Mouse (Mus musculus) midbrain, embryonic 15.5 days (tissue): ENCODE results near the gene Abtb2. TPM values are rescaled to one million over a fixed set of nuclear protein-coding genes. Genes with fewer than 3 reads are reported as not detected.

ENCODE experiments used
- ATAC-seq: fragments of 200-750 bp; cut with Nextera tagmentation; replicated peaks from 2 replicates; pipeline ENCODE4 v1.8.0; 2017; ENCODE audit warnings: moderate TSS enrichment
- H3K27ac ChIP-seq: fragments of 300-500 bp; sonication (generic); 2 replicates; pipeline ENCODE4 v1.5.1; 2015; ENCODE audit warnings: mild to moderate bottlenecking, inconsistent platforms
- H3K27me3 ChIP-seq: fragments of 300-500 bp; sonication (generic); replicated peaks from 2 replicates; pipeline ENCODE4 v1.6.1; 2015; ENCODE audit warnings: inconsistent platforms
- H3K36me3 ChIP-seq: fragments of 300-500 bp; sonication (generic); replicated peaks from 2 replicates; pipeline ENCODE4 v1.6.1; 2015; ENCODE audit warnings: inconsistent platforms
- H3K4me1 ChIP-seq: fragments of 300-500 bp; sonication (generic); 2 replicates; pipeline ENCODE4 v1.6.1; 2015; ENCODE audit warnings: inconsistent platforms
- H3K4me2 ChIP-seq: fragments of 300-500 bp; sonication (generic); 2 replicates; pipeline ENCODE4 v1.6.1; 2015; ENCODE audit warnings: inconsistent platforms, mild to moderate bottlenecking, moderate library complexity
- H3K4me3 ChIP-seq: fragments of 300-500 bp; sonication (generic); 2 replicates; pipeline ENCODE4 v1.5.1; 2015; ENCODE audit warnings: mild to moderate bottlenecking, inconsistent platforms
- H3K9ac ChIP-seq: fragments of 300-500 bp; sonication (generic); 2 replicates; pipeline ENCODE4 v1.6.1; 2015; ENCODE audit warnings: mild to moderate bottlenecking, inconsistent platforms
- H3K9me3 ChIP-seq: fragments of 300-500 bp; sonication (generic); 2 replicates; pipeline ENCODE4 v1.6.1; 2016; ENCODE audit warnings: inconsistent platforms
- WGBS: fragments of 180-500 bp; shearing (Covaris S2); methylation state at CpG from one replicate; pipeline ENCODE4 v1.1.7; 2015; ENCODE audit warnings: mixed read lengths; 5-methylcytosine and 5-hydroxymethylcytosine counted together
- polyA plus RNA-seq: library from polyadenylated mRNA; unstranded; fragments of >200 nt; fragmentation: Nextera tagmentation; extraction: Ambion mirVana; gene quantifications from 2 replicates; pipeline ENCODE4 v1.2.1, GENCODE M21; 2015

Abtb2 gene
- polyA plus RNA-seq, 1 experiment from 2014 or later = 10.3 TPM

DNA sequence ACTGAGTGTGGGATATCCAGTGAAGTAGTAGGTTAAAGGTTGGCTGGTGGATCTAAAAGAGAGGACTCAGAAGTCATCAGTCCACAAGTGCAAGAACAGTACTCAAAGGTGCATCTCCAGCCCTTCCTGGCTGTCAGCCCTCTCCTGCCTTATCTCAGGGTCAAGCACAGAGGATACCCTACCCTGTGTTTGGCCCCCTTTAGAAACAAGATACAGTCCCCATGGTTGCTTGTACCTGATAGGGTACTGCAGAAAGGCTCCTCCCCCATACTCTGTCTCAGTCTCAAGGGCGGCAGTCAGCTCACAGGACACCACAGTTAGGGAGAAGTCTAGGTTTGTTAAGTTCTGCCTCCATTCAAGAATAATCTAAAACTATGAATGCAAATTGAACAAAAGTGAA is 37.8 kb downstream of the Abtb2 start:
- WGBS = 63% methylated on average over 1 of the region's 1 CpGs
- H3K4me1 ChIP-seq = peaks cover 18% of the 10 kb centered on the region
- H3K27ac ChIP-seq = no peak overlapping the region
- no peaks in the 10 kb centered on the region for H3K9me3 ChIP-seq
- no peaks in the 10 kb centered on the region for H3K27me3 ChIP-seq
- H3K4me3 ChIP-seq = no peak overlapping the region
- ATAC-seq = no peak
- no peak overlapping the region for H3K9ac ChIP-seq
- H3K36me3 ChIP-seq = no peaks in the 10 kb centered on the region
- no peak overlapping the region for H3K4me2 ChIP-seq

DNA sequence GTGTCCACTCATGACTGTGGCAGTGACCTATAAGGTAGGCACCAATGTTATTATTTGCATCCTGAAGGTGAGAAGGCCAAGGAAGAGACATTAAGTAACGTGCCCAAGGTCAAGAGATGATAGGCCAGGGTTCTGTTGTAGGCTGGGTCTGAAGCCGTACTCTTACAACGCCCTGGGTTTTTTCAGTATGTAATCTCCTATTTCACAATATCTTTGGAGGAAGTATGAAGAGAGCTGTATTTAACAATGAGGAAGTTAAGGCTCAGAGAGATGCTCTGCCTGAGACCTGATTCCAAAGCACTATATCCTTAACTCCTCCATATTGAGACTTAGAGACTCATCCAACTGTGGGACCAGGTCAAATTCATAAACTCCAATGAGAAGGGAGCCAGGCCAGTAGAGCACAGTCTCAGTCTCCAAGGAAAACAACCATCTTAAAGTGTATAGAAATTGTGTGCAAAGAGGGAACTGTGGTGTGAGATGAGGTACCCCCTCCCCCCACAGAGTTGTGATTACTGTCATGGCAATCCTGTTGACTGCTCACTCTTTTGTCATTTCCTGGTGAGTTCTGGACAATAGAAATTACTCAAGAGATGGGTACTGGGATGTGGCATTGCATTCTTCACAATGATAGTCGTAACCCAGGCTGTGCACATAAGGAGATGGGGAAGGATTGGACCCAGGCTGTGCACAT is 39.8 kb downstream of the Abtb2 start:
- no peak overlapping the region for H3K27ac ChIP-seq
- no peak overlapping the region for H3K4me2 ChIP-seq
- no peak for ATAC-seq
- peaks cover 6% of the 10 kb centered on the region for H3K4me1 ChIP-seq
- H3K4me3 ChIP-seq = no peak overlapping the region
- WGBS = 93% methylated on average over 4 of the region's 4 CpGs
- H3K9ac ChIP-seq = no peak overlapping the region
- H3K9me3 ChIP-seq = no peaks in the 10 kb centered on the region
- H3K36me3 ChIP-seq = no peaks in the 10 kb centered on the region
- H3K27me3 ChIP-seq = no peaks in the 10 kb centered on the region

DNA sequence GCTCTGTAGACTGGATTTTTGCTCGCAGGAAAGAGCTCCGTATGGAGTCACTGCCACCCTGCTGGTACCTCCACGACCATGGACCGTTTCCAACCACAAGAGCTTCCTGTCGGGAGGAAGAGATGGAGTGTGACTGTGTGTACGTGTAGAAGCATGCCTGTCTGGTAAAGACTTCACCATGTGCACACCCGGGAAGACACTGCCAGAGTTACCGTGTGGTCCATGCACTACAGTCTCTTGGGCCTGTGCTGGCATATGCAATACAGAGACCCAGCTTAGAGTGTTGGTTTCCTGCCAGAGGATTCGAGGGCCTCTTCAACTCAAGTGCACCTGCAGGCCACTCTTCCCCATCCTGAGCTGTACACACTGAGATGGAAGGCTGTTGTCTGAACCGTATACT is 41.8 kb downstream of the Abtb2 start:
- Histone ChIP-seq H3K27me3 (no peaks in the 10 kb centered on the region), H3K4me3 (no peak overlapping the region), H3K36me3 (no peaks in the 10 kb centered on the region), H3K9ac (no peak overlapping the region), H3K9me3 (no peaks in the 10 kb centered on the region), H3K27ac (no peak overlapping the region), H3K4me1 (peaks cover 3% of the 10 kb centered on the region), H3K4me2 (no peak overlapping the region)
- no peak for ATAC-seq
- 77% methylated on average over 10 of the region's 10 CpGs for WGBS

DNA sequence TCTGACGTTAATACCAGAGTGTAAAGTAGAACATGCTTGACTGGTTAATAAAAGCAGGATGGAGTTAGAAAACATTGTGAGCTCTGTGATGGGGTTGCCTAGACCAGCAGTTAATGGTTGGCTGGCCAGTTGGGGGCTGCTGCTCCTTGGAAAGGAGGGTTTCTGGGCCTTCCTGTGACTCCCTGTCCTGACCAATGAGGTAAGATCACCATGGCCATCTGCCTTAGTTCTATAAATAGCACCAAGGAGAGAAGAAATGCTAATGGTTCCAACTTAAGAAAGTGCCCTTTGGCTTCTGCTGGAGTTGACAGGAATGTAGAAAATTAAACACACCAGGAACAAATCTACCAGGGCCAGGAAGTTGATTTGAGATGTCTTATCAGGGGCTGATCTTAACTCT is 42.8 kb downstream of the Abtb2 start:
- H3K27ac ChIP-seq = no peak overlapping the region
- H3K9me3 ChIP-seq = no peaks in the 10 kb centered on the region
- no peaks in the 10 kb centered on the region for H3K27me3 ChIP-seq
- H3K4me1 ChIP-seq = peaks cover 3% of the 10 kb centered on the region
- no peak overlapping the region for H3K4me2 ChIP-seq
- H3K4me3 ChIP-seq = no peak overlapping the region
- ATAC-seq = no peak
- no peaks in the 10 kb centered on the region for H3K36me3 ChIP-seq
- no peak overlapping the region for H3K9ac ChIP-seq
- WGBS = 57% methylated on average over 1 of the region's 1 CpGs

DNA sequence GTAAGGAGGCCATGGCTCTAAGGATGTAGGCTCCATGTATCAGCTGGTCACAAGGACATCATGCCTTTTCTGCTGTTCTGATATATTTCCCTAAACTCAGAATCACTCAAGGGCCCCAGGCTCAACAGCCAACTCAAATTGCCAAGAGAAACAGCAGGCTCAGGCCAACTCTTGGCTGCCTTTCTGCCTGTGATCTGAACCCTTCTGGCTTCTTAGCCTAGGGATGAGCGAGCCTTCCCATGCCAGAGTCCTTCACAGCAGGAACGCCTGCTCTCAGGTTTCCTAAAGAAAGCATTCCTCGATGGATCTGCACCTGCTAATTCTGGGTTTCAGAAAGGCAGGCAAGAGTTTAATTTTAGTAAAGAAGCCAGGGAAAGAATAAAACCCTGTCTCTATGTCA is 43.4 kb downstream of the Abtb2 start:
- Histone ChIP-seq H3K4me1 (peaks cover 3% of the 10 kb centered on the region), H3K9me3 (no peaks in the 10 kb centered on the region), H3K9ac (no peak overlapping the region), H3K4me3 (no peak overlapping the region), H3K4me2 (no peak overlapping the region), H3K36me3 (no peaks in the 10 kb centered on the region), H3K27me3 (no peaks in the 10 kb centered on the region), H3K27ac (no peak overlapping the region)
- ATAC-seq = no peak
- WGBS = 41% methylated on average over 3 of the region's 3 CpGs

DNA sequence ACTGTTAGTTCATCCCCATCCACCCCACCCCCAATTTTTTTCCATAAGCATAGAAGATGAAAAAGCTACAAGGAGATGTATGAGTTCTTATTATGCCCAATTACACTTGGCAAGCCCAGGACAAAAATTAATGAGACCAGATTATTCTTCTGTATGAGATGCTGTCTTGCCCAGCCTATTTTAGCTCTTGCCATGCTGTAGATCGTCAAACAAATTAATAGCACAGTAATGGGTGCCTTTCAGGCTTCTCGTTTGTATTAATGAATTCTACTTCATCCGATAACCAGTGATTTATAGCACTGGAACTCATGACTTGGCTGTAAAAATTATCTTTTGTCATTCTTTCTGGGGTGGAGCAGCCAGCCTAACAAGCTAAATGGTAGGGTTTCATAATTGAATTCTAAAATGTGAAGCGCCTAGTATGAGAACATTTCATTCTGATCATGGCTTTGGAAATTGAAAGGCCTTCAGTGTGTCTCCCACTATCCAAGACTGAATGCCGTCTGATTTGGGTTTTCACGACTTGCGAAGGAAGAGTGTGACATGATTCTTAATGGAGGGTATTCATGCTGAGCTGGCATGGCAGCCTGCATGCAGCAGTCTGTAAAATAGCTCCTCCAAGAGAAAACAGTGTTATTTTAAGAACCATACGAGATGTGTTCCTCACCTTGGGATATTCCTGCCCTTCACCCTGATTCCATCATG is 44.9 kb downstream of the Abtb2 start:
- Histone ChIP-seq H3K27me3 (no peaks in the 10 kb centered on the region), H3K36me3 (no peaks in the 10 kb centered on the region), H3K27ac (0 out of 2 replicates have a peak overlapping the region, but pooled peaks have one; percentile 1), H3K9ac (no peak overlapping the region), H3K4me1 (peaks cover 3% of the 10 kb centered on the region), H3K9me3 (no peaks in the 10 kb centered on the region), H3K4me3 (no peak overlapping the region), H3K4me2 (no peak overlapping the region)
- 59% methylated on average over 8 of the region's 8 CpGs for WGBS
- no peak for ATAC-seq

DNA sequence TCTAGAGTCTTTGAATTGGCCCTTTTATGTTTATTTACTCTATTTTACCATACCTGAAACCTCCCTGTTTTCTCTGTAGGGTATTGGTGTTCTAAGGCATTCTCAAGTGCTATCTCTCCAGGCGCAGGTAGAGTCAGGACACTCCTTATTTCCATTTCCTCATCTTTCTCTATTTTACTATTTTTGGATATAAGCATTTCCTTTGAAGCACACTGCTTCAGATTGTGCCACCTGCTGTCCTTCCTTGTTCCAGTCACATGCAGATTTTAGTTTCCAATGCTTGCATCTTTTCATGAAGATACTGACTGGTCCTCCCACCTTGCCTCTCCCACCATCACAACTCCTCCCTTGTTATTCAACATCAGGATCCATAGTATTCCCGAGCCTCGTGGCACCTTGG is 47.8 kb downstream of the Abtb2 start:
- Histone ChIP-seq H3K9me3 (no peaks in the 10 kb centered on the region), H3K36me3 (no peaks in the 10 kb centered on the region), H3K9ac (no peak overlapping the region), H3K4me1 (peaks cover 7% of the 10 kb centered on the region), H3K4me3 (no peak overlapping the region), H3K27ac (no peak overlapping the region), H3K27me3 (no peaks in the 10 kb centered on the region), H3K4me2 (no peak overlapping the region)
- 77% methylated on average over 3 of the region's 3 CpGs for WGBS
- ATAC-seq = no peak

DNA sequence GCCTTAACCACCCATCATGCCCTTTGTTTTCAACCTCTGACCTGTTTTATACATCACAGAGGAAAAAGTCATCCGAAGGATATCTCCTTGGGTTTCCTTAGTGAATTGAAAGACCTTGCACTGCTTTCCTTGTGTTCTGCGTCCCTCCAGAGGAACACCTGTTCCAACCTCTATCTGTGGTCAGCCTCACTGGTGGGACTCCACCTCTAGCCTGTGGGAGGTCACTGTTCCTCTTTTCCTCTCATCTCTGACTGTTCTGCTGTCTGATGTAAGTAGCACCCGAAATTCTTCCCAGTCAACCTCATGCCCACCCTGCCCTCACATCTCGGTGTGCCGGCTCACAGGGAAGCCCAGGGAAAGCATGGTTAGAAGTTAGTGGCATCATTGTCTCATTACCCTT is 48.9 kb downstream of the Abtb2 start:
- no peak overlapping the region for H3K4me3 ChIP-seq
- H3K4me1 ChIP-seq = peaks cover 7% of the 10 kb centered on the region
- H3K4me2 ChIP-seq = no peak overlapping the region
- H3K27me3 ChIP-seq = no peaks in the 10 kb centered on the region
- H3K9ac ChIP-seq = no peak overlapping the region
- H3K27ac ChIP-seq = no peak overlapping the region
- no peak for ATAC-seq
- H3K36me3 ChIP-seq = no peaks in the 10 kb centered on the region
- H3K9me3 ChIP-seq = no peaks in the 10 kb centered on the region
- 94% methylated on average over 5 of the region's 5 CpGs for WGBS

DNA sequence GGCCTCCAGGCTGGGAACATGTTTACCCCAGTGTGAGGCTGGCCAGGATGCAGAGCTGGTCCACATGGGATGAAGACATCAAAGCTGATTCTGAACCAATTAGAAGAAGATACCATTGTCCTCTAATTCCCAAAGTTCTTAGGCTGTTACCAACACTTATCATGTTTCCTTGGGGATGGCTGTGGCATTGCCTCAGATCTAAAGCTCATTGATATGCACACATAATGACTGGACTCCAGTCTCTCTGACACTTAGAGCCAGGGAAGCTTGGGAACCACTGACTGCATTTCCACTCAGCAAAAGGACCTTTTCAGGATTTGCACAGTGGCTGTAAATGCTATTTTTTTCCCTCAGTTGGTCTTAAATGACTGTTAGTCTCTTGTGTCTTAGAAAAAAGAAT is 52.3 kb downstream of the Abtb2 start:
- Histone ChIP-seq H3K27me3 (no peaks in the 10 kb centered on the region), H3K4me3 (no peak overlapping the region), H3K27ac (no peak overlapping the region), H3K4me1 (0 out of 2 replicates have a peak, but pooled peaks cover 4% of the 10 kb centered on the region), H3K9ac (no peak overlapping the region), H3K4me2 (no peak overlapping the region), H3K9me3 (no peaks in the 10 kb centered on the region), H3K36me3 (no peaks in the 10 kb centered on the region)
- ATAC-seq = no peak

DNA sequence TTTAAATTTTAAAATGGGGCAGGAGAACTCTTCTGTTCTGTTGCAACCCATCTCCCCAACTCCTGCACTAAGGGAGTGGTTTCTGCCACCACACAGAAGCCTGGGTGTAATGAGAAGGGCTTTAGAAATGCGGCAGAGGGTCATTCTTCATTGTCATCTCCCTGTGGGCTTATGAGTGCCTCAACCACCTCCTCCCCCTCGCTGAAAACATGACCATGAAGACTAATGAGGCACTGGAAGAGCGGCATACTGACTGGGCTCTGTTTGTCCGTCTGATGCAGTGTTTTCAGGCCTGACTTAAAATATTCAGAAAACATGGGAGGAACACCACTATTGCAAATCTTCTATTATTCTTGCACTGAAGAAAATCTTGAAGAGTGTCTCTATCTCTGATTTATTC is 56.8 kb downstream of the Abtb2 start:
- Histone ChIP-seq H3K4me1 (peaks cover 22% of the 10 kb centered on the region), H3K36me3 (no peaks in the 10 kb centered on the region), H3K9ac (no peak overlapping the region), H3K4me3 (no peak overlapping the region), H3K4me2 (no peak overlapping the region), H3K27ac (no peak overlapping the region), H3K9me3 (no peaks in the 10 kb centered on the region), H3K27me3 (no peaks in the 10 kb centered on the region)
- 39% methylated on average over 4 of the region's 4 CpGs for WGBS
- no peak for ATAC-seq

DNA sequence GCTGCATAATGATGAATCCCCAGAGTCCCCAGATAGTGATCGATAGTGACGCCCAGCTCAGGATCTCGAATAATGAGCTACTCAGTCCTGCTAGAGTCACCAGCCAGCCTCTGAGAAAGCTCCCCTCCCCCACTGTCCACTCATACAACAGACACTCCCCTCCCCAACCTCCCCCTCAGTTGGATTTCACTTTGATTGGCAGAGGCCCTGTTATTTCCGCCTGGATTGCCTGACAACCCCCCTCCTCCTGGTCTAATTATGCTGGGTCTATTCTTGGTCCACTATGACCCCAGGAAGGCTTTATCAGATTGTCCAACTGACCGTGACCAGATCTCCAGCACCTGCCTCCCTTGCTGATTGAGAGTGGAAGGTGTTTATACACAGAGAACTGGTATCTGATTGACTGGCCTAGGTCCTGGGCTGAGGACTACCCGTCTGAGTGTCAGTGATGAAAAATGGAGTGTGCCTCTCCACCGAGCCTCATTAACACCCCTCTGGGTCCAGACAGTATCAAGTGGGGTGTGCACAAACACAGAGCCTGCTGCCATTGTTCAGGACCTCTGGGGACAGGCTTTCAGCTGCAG is 59.3 kb downstream of the Abtb2 start:
- WGBS = 7% methylated on average over 7 of the region's 7 CpGs
- peak overlapping the region; percentile 5; the same call in 1 of the 2 replicates for H3K4me2 ChIP-seq
- no peak overlapping the region for H3K4me3 ChIP-seq
- ATAC-seq = peak; percentile 86
- H3K9ac ChIP-seq = no peak overlapping the region
- H3K27ac ChIP-seq = peak overlapping the region; percentile 75
- H3K36me3 ChIP-seq = no peaks in the 10 kb centered on the region
- H3K27me3 ChIP-seq = no peaks in the 10 kb centered on the region
- H3K4me1 ChIP-seq = peaks cover 18% of the 10 kb centered on the region
- H3K9me3 ChIP-seq = no peaks in the 10 kb centered on the region

DNA sequence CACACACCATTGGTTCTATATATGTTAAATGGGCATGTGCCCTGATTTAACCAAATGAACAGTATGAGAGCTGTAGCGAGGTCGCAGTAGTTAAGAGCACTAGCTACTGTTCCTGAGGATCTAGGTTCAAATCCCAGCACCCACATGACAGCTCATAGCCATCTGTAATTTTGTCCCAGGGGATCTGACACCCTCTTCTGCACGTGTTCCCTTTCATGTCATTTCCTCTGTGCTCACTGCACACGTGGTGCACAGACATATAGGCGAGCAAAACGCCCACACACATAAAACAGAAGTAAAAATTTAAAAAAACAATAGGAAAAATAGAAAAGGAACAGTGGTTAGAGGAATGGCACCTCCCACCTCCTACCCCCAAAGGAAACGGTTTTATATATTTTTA is 61.0 kb downstream of the Abtb2 start:
- no peak overlapping the region for H3K27ac ChIP-seq
- H3K4me2 ChIP-seq = no peak overlapping the region
- no peak overlapping the region for H3K9ac ChIP-seq
- no peak overlapping the region for H3K4me3 ChIP-seq
- no peak for ATAC-seq
- peaks cover 26% of the 10 kb centered on the region for H3K4me1 ChIP-seq
- no peaks in the 10 kb centered on the region for H3K36me3 ChIP-seq
- no peaks in the 10 kb centered on the region for H3K9me3 ChIP-seq
- no peaks in the 10 kb centered on the region for H3K27me3 ChIP-seq
- 84% methylated on average over 7 of the region's 7 CpGs for WGBS

DNA sequence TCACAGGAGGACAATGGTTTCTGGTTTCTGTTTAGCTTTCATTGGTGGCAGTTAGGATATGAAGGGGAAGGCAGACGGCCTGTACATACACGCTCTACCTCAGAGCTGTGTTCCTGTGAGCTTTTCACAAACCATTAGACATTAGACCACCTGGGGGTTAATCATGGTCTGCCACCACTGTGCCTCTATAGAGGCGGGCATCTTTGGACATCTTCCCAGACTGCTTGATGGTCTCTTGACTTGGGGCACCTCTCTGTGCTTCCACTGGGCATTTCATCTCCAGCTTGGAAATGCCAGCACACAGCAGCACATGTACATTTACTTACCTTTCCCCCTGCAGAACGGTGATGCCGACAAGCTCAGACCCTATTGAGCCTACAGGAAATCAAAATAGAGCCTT is 63.8 kb downstream of the Abtb2 start:
- WGBS = 66% methylated on average over 5 of the region's 5 CpGs
- Histone ChIP-seq H3K9me3 (no peaks in the 10 kb centered on the region), H3K9ac (no peak overlapping the region), H3K27ac (no peak overlapping the region), H3K4me3 (no peak overlapping the region), H3K4me2 (no peak overlapping the region), H3K36me3 (no peaks in the 10 kb centered on the region), H3K27me3 (no peaks in the 10 kb centered on the region), H3K4me1 (peaks cover 20% of the 10 kb centered on the region)
- no peak for ATAC-seq
